Mouse (Mus musculus) hematopoietic multipotent progenitor cell, adult 10-12 weeks (in vitro differentiated cells): ENCODE results near the gene Ptpro. TPM values are rescaled to one million over a fixed set of nuclear protein-coding genes. Genes with fewer than 3 reads are reported as not detected.

ENCODE experiments used
- polyA plus RNA-seq: library from polyadenylated mRNA; stranded (reverse); fragments of >175 nt; gene quantifications from 2 replicates; pipeline ENCODE4 v1.2.3, GENCODE M21; 2012; ENCODE audit warnings: low replicate concordance

Gene Ptpro
- polyA plus RNA-seq: 1.5 and 1.6 TPM in 2 replicates

GRCm38 (mm10) chr6:137252194-137252886, at the start of gene Ptpro:
Gene Ptpro, plus strand, starts transcription at chr6:137252319.

Other genes starting within 250 kb of the Ptpro start
- gene Rerg, start 81.8 kb upstream of the Ptpro start, polyA plus RNA-seq: not detected in 2 replicates